Mouse (Mus musculus): Measurements from ENCODE around the gene Tom1l2. TPM values are rescaled to one million over a fixed set of nuclear protein-coding genes. Genes with fewer than 3 reads are reported as not detected.

The Tom1l2 gene
- polyA plus RNA-seq, 1 experiment from 2014 or later, result 19.5 TPM

- no peaks in the 10 kb centered on the region for H3K4me1 ChIP-seq (replicated peaks; ENCODE audit: control insufficient read depth, insufficient read depth, low read length)
- H3K4me3 ChIP-seq (ENCODE audit: low read depth, low read length), result no peak overlapping the region
- peaks cover 3% of the 10 kb centered on the region; the same call in 1 of the 2 replicates for H3K9me3 ChIP-seq (ENCODE audit: control insufficient read depth, low read length)
- no peak overlapping the region for H3K4me2 ChIP-seq (ENCODE audit: low read depth, low read length, severe bottlenecking)
- H3K9ac ChIP-seq (ENCODE audit: low read length), result no peak overlapping the region
- H3K27ac ChIP-seq (ENCODE audit: low read depth, low read length), result no peak overlapping the region
- ATAC-seq (replicated peaks; ENCODE audit: low FRiP score) (peak; percentile 77), DNase-seq (ENCODE audit: low spot score) (peak; percentile 96)
- 19% methylated on average over 18 of the region's 18 CpGs for WGBS
- H3K36me3 ChIP-seq (ENCODE audit: control insufficient read depth, insufficient read depth, low read length), result peaks cover 12% of the 10 kb centered on the region
- H3K27me3 ChIP-seq (ENCODE audit: control insufficient read depth, insufficient read depth, low read length), result no peaks in the 10 kb centered on the region
Observed at GRCm38 (mm10) chr11:60199702-60200184, 153.0 kb downstream of the Tom1l2 start.

GRCm38 (mm10) chr11:60198651-60199050, 154.1 kb downstream of the Tom1l2 start:
- Histone ChIP-seq H3K27ac (ENCODE audit: low read depth, low read length) (no peak overlapping the region), H3K4me1 (replicated peaks; ENCODE audit: control insufficient read depth, insufficient read depth, low read length) (no peaks in the 10 kb centered on the region), H3K4me2 (ENCODE audit: low read depth, low read length, severe bottlenecking) (no peak overlapping the region), H3K4me3 (ENCODE audit: low read depth, low read length) (no peak overlapping the region), H3K9ac (ENCODE audit: low read length) (no peak overlapping the region), H3K36me3 (ENCODE audit: control insufficient read depth, insufficient read depth, low read length) (peaks cover 14% of the 10 kb centered on the region), H3K9me3 (ENCODE audit: control insufficient read depth, low read length) (peaks cover 3% of the 10 kb centered on the region; the same call in 1 of the 2 replicates), H3K27me3 (ENCODE audit: control insufficient read depth, insufficient read depth, low read length) (no peaks in the 10 kb centered on the region)
- no peak for DNase-seq (ENCODE audit: low spot score)
- ATAC-seq (replicated peaks; ENCODE audit: low FRiP score), result no peak
- 94% methylated on average over 12 of the region's 12 CpGs for WGBS

- no peak overlapping the region for H3K27ac ChIP-seq (ENCODE audit: low read depth, low read length)
- H3K9me3 ChIP-seq (ENCODE audit: control insufficient read depth, low read length), result peaks cover 3% of the 10 kb centered on the region; the same call in 1 of the 2 replicates
- ATAC-seq (replicated peaks; ENCODE audit: low FRiP score) (no peak), DNase-seq (ENCODE audit: low spot score) (no peak)
- no peak overlapping the region for H3K4me3 ChIP-seq (ENCODE audit: low read depth, low read length)
- no peaks in the 10 kb centered on the region for H3K4me1 ChIP-seq (replicated peaks; ENCODE audit: control insufficient read depth, insufficient read depth, low read length)
- H3K9ac ChIP-seq (ENCODE audit: low read length), result no peak overlapping the region
- no peaks in the 10 kb centered on the region for H3K27me3 ChIP-seq (ENCODE audit: control insufficient read depth, insufficient read depth, low read length)
- WGBS, result 83% methylated on average over 24 of the region's 24 CpGs
- no peak overlapping the region for H3K4me2 ChIP-seq (ENCODE audit: low read depth, low read length, severe bottlenecking)
- peaks cover 13% of the 10 kb centered on the region for H3K36me3 ChIP-seq (ENCODE audit: control insufficient read depth, insufficient read depth, low read length)
Observed at GRCm38 (mm10) chr11:60197998-60198619, 154.6 kb downstream of the Tom1l2 start.

GRCm38 (mm10) chr11:60196344-60196743, 156.4 kb downstream of the Tom1l2 start:
- Histone ChIP-seq H3K4me3 (ENCODE audit: low read depth, low read length) (no peak overlapping the region), H3K27me3 (ENCODE audit: control insufficient read depth, insufficient read depth, low read length) (no peaks in the 10 kb centered on the region), H3K9ac (ENCODE audit: low read length) (no peak overlapping the region), H3K27ac (ENCODE audit: low read depth, low read length) (no peak overlapping the region), H3K4me2 (ENCODE audit: low read depth, low read length, severe bottlenecking) (no peak overlapping the region), H3K9me3 (ENCODE audit: control insufficient read depth, low read length) (peaks cover 3% of the 10 kb centered on the region; the same call in 1 of the 2 replicates), H3K4me1 (replicated peaks; ENCODE audit: control insufficient read depth, insufficient read depth, low read length) (no peaks in the 10 kb centered on the region), H3K36me3 (ENCODE audit: control insufficient read depth, insufficient read depth, low read length) (peaks cover 16% of the 10 kb centered on the region)
- no peak for DNase-seq (ENCODE audit: low spot score)
- 79% methylated on average over 5 of the region's 5 CpGs for WGBS
- ATAC-seq (replicated peaks; ENCODE audit: low FRiP score), result no peak

GRCm38 (mm10) chr11:60195108-60195507, 157.6 kb downstream of the Tom1l2 start:
- Histone ChIP-seq H3K27me3 (ENCODE audit: control insufficient read depth, insufficient read depth, low read length) (no peaks in the 10 kb centered on the region), H3K9ac (ENCODE audit: low read length) (no peak overlapping the region), H3K27ac (ENCODE audit: low read depth, low read length) (no peak overlapping the region), H3K9me3 (ENCODE audit: control insufficient read depth, low read length) (peaks cover 3% of the 10 kb centered on the region; the same call in 1 of the 2 replicates), H3K4me3 (ENCODE audit: low read depth, low read length) (no peak overlapping the region), H3K36me3 (ENCODE audit: control insufficient read depth, insufficient read depth, low read length) (peaks cover 26% of the 10 kb centered on the region), H3K4me1 (replicated peaks; ENCODE audit: control insufficient read depth, insufficient read depth, low read length) (no peaks in the 10 kb centered on the region), H3K4me2 (ENCODE audit: low read depth, low read length, severe bottlenecking) (no peak overlapping the region)
- ATAC-seq (replicated peaks; ENCODE audit: low FRiP score) (no peak), DNase-seq (ENCODE audit: low spot score) (peak; percentile 49)

GRCm38 (mm10) chr11:60193556-60193955, 159.1 kb downstream of the Tom1l2 start:
- Histone ChIP-seq H3K9me3 (ENCODE audit: control insufficient read depth, low read length) (peaks cover 3% of the 10 kb centered on the region; the same call in 1 of the 2 replicates), H3K27ac (ENCODE audit: low read depth, low read length) (no peak overlapping the region), H3K4me1 (replicated peaks; ENCODE audit: control insufficient read depth, insufficient read depth, low read length) (no peaks in the 10 kb centered on the region), H3K9ac (ENCODE audit: low read length) (no peak overlapping the region), H3K4me2 (ENCODE audit: low read depth, low read length, severe bottlenecking) (no peak overlapping the region), H3K27me3 (ENCODE audit: control insufficient read depth, insufficient read depth, low read length) (no peaks in the 10 kb centered on the region), H3K4me3 (ENCODE audit: low read depth, low read length) (no peak overlapping the region), H3K36me3 (ENCODE audit: control insufficient read depth, insufficient read depth, low read length) (peaks cover 31% of the 10 kb centered on the region)
- ATAC-seq (replicated peaks; ENCODE audit: low FRiP score), result no peak
- peak; percentile 52 for DNase-seq (ENCODE audit: low spot score)
- 79% methylated on average over 4 of the region's 4 CpGs for WGBS

GRCm38 (mm10) chr11:60192534-60192933, 160.2 kb downstream of the Tom1l2 start:
- no peak for ATAC-seq (replicated peaks; ENCODE audit: low FRiP score)
- DNase-seq (ENCODE audit: low spot score), result no peak
- H3K27me3 ChIP-seq (ENCODE audit: control insufficient read depth, insufficient read depth, low read length), result no peaks in the 10 kb centered on the region
- H3K27ac ChIP-seq (ENCODE audit: low read depth, low read length), result no peak overlapping the region
- H3K4me1 ChIP-seq (replicated peaks; ENCODE audit: control insufficient read depth, insufficient read depth, low read length), result no peaks in the 10 kb centered on the region
- WGBS, result 83% methylated on average over 6 of the region's 6 CpGs
- no peak overlapping the region for H3K9ac ChIP-seq (ENCODE audit: low read length)
- peaks cover 36% of the 10 kb centered on the region for H3K36me3 ChIP-seq (ENCODE audit: control insufficient read depth, insufficient read depth, low read length)
- no peak overlapping the region for H3K4me3 ChIP-seq (ENCODE audit: low read depth, low read length)
- H3K9me3 ChIP-seq (ENCODE audit: control insufficient read depth, low read length), result peaks cover 3% of the 10 kb centered on the region; the same call in 1 of the 2 replicates
- H3K4me2 ChIP-seq (ENCODE audit: low read depth, low read length, severe bottlenecking), result no peak overlapping the region

GRCm38 (mm10) chr11:60190055-60190641, 162.6 kb downstream of the Tom1l2 start:
- Histone ChIP-seq H3K27me3 (ENCODE audit: control insufficient read depth, insufficient read depth, low read length) (no peaks in the 10 kb centered on the region), H3K9me3 (ENCODE audit: control insufficient read depth, low read length) (peaks cover 3% of the 10 kb centered on the region; the same call in 1 of the 2 replicates), H3K27ac (ENCODE audit: low read depth, low read length) (no peak overlapping the region), H3K4me2 (ENCODE audit: low read depth, low read length, severe bottlenecking) (no peak overlapping the region), H3K36me3 (ENCODE audit: control insufficient read depth, insufficient read depth, low read length) (peaks cover 47% of the 10 kb centered on the region), H3K4me1 (replicated peaks; ENCODE audit: control insufficient read depth, insufficient read depth, low read length) (0 out of 2 replicates have a peak, but pooled peaks cover 2% of the 10 kb centered on the region), H3K9ac (ENCODE audit: low read length) (no peak overlapping the region), H3K4me3 (ENCODE audit: low read depth, low read length) (no peak overlapping the region)
- peak; percentile 52 for DNase-seq (ENCODE audit: low spot score)
- WGBS, result 93% methylated on average over 17 of the region's 17 CpGs
- no peak for ATAC-seq (replicated peaks; ENCODE audit: low FRiP score)

Data from forebrain, embryonic 11.5 days (tissue).